Mouse (Mus musculus) bone marrow macrophage, adult 2 months (primary cell): ENCODE results near the gene Mog.

Experiments used
- CTCF ChIP-seq: IDR thresholded peaks from 2 replicates; pipeline ENCODE4 v1.5.1; 2012; ENCODE audit warnings: low read depth, mild to moderate bottlenecking, low read length, moderate library complexity
- POLR2A ChIP-seq: IDR thresholded peaks from 2 replicates; pipeline ENCODE4 v1.6.1; 2012; ENCODE audit warnings: mild to moderate bottlenecking, low read depth, low read length, borderline replicate concordance

DNA sequence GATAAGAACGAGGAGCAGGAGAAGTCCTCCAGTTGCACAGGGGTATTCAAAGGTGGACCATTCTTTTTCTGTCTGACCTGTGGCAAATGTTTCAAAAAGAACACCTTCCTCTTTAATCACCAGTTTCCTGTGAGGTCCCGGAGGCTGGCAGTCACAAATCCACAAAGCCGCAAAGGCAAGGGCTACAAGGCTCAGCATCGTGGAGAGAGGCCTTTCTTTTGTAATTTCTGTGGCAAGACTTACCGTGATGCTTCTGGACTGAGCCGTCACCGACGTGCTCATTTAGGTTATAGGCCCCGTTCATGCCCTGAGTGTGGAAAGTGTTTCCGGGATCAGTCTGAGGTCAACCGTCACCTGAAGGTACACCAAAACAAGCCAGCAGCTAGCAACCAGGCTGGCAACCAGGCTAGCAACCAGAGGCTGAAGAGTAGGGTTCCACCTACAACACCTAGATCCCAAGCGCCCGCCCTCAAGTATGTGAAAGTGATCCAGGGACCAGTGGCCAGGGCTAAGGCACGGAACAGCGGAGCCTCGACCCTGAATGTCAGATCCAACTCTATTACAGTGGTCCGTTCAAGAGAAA is 13.6 kb downstream of the Mog start:
- TF ChIP-seq CTCF = no peak
- TF ChIP-seq POLR2A = no peak
